Mouse (Mus musculus): ENCODE results near the gene Gper1. TPM values are rescaled to one million over a fixed set of nuclear protein-coding genes. Genes with fewer than 3 reads are reported as not detected.

The Gper1 gene
- polyA plus RNA-seq, 1 experiment from 2014 or later = 7.5 TPM

DNA sequence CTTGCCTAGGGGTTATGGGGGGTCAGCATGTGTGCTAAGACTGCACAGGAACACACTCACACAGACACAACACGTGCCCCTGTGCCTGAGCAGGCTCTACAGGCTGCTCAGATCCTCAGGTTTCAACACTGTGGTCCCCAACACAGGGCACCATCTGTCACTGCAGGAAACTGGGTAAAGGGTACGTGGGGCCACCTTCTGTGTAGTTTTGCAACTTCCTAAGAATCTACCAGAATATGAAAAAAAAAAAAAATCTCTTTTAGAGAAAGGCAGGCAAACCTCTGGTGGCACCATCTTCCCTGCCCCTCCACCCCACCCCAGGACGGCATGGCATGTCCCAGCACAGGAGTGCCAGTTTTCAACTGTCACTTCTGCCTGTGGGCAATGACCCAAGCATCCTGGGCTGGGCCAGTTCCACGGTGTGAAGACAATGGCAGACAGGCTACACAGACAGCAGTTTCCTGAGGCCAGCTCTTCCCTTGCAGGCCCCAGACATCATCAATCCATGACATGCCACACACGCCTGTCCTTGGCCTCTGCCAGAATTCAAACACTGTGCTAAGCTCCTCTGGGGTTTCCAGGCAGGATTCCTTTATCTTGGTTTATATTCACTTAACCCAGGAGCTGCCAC is 26.3 kb downstream of the Gper1 start:
- ATAC-seq (ENCODE audit: low FRiP score) (peak; percentile 37; the same call in 1 of the 2 replicates), DNase-seq (ENCODE audit: low spot score) (no peak)
- no peak overlapping the region for H3K4me2 ChIP-seq (replicated peaks)
- H3K4me1 ChIP-seq (replicated peaks; ENCODE audit: control insufficient read depth, insufficient read depth, low read length) = peaks cover 21% of the 10 kb centered on the region; the same call in 1 of the 2 replicates
- H3K36me3 ChIP-seq (replicated peaks; ENCODE audit: control insufficient read depth, insufficient read depth) = peaks cover 8% of the 10 kb centered on the region; the same call in 1 of the 2 replicates
- H3K27ac ChIP-seq = peak overlapping the region; percentile 49; the same call in 1 of the 2 replicates
- no peaks in the 10 kb centered on the region for H3K9me3 ChIP-seq (ENCODE audit: control insufficient read depth, low read length)
- no peaks in the 10 kb centered on the region for H3K27me3 ChIP-seq (ENCODE audit: control insufficient read depth, insufficient read depth, low read length)
- H3K4me3 ChIP-seq (replicated peaks; ENCODE audit: low read length) = no peak overlapping the region
- WGBS = 32% methylated on average over 5 of the region's 5 CpGs
- H3K9ac ChIP-seq = 0 out of 2 replicates have a peak overlapping the region, but pooled peaks have one; percentile 20

DNA sequence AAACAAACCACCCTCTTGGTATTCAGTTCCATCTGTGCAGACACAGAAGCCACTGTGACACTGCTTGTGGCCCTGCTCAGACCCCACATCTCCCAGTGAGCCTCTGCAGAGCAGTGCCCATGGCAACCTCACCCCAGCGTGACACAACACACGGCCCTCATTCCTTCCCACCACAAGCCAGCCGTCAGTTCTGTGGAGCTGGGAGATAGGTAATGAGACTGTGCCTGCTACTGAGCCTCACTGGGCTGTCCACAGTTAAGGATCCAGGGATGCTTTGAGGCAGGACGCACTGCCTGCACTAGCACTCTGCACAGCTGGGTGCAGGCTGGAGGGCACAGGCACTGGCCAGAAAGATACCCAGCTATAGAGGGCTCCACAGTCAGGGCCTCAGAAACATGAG is 27.0 kb downstream of the Gper1 start:
- H3K4me1 ChIP-seq (replicated peaks; ENCODE audit: control insufficient read depth, insufficient read depth, low read length) = peaks cover 21% of the 10 kb centered on the region; the same call in 1 of the 2 replicates
- peak overlapping the region; percentile 49; the same call in 1 of the 2 replicates for H3K27ac ChIP-seq
- H3K4me3 ChIP-seq (replicated peaks; ENCODE audit: low read length) = no peak overlapping the region
- WGBS = 15% methylated on average over 4 of the region's 4 CpGs
- no peaks in the 10 kb centered on the region for H3K9me3 ChIP-seq (ENCODE audit: control insufficient read depth, low read length)
- H3K36me3 ChIP-seq (replicated peaks; ENCODE audit: control insufficient read depth, insufficient read depth) = peaks cover 13% of the 10 kb centered on the region
- DNase-seq (ENCODE audit: low spot score) (no peak), ATAC-seq (ENCODE audit: low FRiP score) (peak; percentile 71; the same call in 1 of the 2 replicates)
- H3K27me3 ChIP-seq (ENCODE audit: control insufficient read depth, insufficient read depth, low read length) = no peaks in the 10 kb centered on the region
- H3K4me2 ChIP-seq (replicated peaks) = no peak overlapping the region
- no peak overlapping the region for H3K9ac ChIP-seq

DNA sequence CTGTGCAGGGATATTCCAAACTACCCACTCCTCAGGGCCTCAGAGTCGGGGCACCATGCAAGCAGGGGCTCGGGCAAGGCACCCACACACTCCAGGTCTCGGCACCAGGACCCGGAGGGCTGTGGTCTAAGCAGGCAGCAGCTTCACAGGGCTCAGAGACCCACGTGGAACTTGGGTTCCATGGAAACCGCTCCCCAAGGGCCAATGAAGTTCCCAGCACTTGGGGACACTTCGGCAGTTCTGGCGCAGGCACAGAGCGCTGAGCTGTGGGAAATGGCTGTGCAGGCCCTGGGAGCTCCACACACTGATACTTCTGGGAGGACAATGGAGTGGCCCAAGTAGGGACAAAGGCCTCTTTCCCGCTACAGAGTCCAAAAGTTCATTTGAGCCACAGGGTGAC is 30.1 kb downstream of the Gper1 start:
- no peaks in the 10 kb centered on the region for H3K9me3 ChIP-seq (ENCODE audit: control insufficient read depth, low read length)
- H3K36me3 ChIP-seq (replicated peaks; ENCODE audit: control insufficient read depth, insufficient read depth) = peaks cover 22% of the 10 kb centered on the region
- WGBS = 84% methylated on average over 10 of the region's 10 CpGs
- DNase-seq (ENCODE audit: low spot score) = no peak
- H3K4me2 ChIP-seq (replicated peaks) = no peak overlapping the region
- H3K4me3 ChIP-seq (replicated peaks; ENCODE audit: low read length) = no peak overlapping the region
- H3K4me1 ChIP-seq (replicated peaks; ENCODE audit: control insufficient read depth, insufficient read depth, low read length) = peaks cover 15% of the 10 kb centered on the region; the same call in 1 of the 2 replicates
- H3K27me3 ChIP-seq (ENCODE audit: control insufficient read depth, insufficient read depth, low read length) = no peaks in the 10 kb centered on the region
- ATAC-seq (ENCODE audit: low FRiP score) = no peak
- no peak overlapping the region for H3K27ac ChIP-seq
- no peak overlapping the region for H3K9ac ChIP-seq

DNA sequence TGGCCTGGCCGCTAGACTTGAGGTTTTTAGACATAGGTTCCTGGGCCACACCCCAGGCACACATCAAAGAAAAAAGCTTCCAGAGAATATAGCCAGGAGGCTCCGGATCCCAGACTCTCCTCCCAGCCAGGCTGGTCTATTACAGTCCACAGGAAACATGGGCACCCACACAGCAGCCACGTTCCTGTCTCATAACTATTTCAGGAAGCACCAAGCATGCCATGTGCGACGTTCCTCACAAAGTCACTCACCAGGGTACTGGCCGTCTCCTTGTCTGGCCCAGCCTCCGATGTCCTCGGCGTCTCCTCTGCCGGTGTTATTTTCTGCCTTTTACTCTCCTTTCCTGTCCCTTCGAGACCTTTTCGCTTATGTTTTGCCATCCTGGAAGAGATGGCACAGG is 32.2 kb downstream of the Gper1 start:
- 85% methylated on average over 12 of the region's 12 CpGs for WGBS
- Histone ChIP-seq H3K4me1 (replicated peaks; ENCODE audit: control insufficient read depth, insufficient read depth, low read length) (peaks cover 9% of the 10 kb centered on the region), H3K36me3 (replicated peaks; ENCODE audit: control insufficient read depth, insufficient read depth) (peaks cover 22% of the 10 kb centered on the region), H3K27ac (no peak overlapping the region), H3K9me3 (ENCODE audit: control insufficient read depth, low read length) (no peaks in the 10 kb centered on the region), H3K27me3 (ENCODE audit: control insufficient read depth, insufficient read depth, low read length) (no peaks in the 10 kb centered on the region), H3K9ac (no peak overlapping the region), H3K4me2 (replicated peaks) (no peak overlapping the region), H3K4me3 (replicated peaks; ENCODE audit: low read length) (no peak overlapping the region)
- DNase-seq (ENCODE audit: low spot score) (no peak), ATAC-seq (ENCODE audit: low FRiP score) (no peak)

DNA sequence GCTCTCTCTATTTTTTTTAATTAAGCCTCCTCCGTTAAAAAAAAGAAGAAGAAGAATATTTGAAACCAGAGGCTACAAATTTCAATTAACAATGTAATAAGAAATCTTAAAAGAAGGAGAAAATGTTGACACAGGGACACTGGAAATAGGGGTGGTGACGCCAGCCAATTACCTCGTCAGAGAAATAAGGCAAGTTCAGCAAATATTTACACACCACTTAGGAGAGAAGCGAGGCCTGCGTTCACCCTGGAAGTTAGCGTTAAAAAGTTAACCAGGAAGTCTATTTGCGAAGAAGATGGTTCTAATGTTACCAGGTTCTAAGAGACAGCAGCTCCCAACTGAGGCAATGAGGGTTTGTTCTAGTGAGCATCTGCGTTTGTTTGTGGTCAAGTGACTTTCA is 34.3 kb downstream of the Gper1 start:
- no peak overlapping the region for H3K4me3 ChIP-seq (replicated peaks; ENCODE audit: low read length)
- WGBS = 96% methylated on average over 8 of the region's 8 CpGs
- H3K27ac ChIP-seq = no peak overlapping the region
- DNase-seq (ENCODE audit: low spot score) = no peak
- H3K4me1 ChIP-seq (replicated peaks; ENCODE audit: control insufficient read depth, insufficient read depth, low read length) = peaks cover 8% of the 10 kb centered on the region
- no peak overlapping the region for H3K4me2 ChIP-seq (replicated peaks)
- peaks cover 22% of the 10 kb centered on the region for H3K36me3 ChIP-seq (replicated peaks; ENCODE audit: control insufficient read depth, insufficient read depth)
- H3K9me3 ChIP-seq (ENCODE audit: control insufficient read depth, low read length) = no peaks in the 10 kb centered on the region
- no peak overlapping the region for H3K9ac ChIP-seq
- no peaks in the 10 kb centered on the region for H3K27me3 ChIP-seq (ENCODE audit: control insufficient read depth, insufficient read depth, low read length)
- ATAC-seq (ENCODE audit: low FRiP score) = no peak

DNA sequence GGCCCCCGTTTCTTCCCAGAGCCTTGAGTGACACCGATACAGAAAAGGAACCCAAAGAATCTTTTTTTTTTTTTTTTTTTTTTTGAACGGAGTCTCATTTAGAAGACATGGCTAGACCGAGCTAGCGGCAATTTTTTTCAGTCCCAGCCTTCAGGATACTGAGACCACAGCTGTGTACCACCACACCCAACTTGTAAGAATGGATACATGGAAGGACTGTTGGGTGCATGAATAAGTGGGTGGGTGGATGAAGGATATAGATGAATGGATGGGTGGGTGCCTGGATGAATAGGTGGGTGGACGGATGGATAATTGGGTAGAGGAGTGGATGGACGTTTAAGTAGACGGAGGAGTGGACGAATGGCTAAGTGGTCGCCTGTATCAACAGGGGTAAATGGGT is 37.0 kb downstream of the Gper1 start:
- Histone ChIP-seq H3K9me3 (ENCODE audit: control insufficient read depth, low read length) (no peaks in the 10 kb centered on the region), H3K4me3 (replicated peaks; ENCODE audit: low read length) (peak overlapping the region; percentile 63), H3K9ac (peak overlapping the region; percentile 65), H3K36me3 (replicated peaks; ENCODE audit: control insufficient read depth, insufficient read depth) (peaks cover 8% of the 10 kb centered on the region; the same call in 1 of the 2 replicates), H3K27ac (no peak overlapping the region), H3K4me1 (replicated peaks; ENCODE audit: control insufficient read depth, insufficient read depth, low read length) (peaks cover 8% of the 10 kb centered on the region), H3K4me2 (replicated peaks) (peak overlapping the region; percentile 82), H3K27me3 (ENCODE audit: control insufficient read depth, insufficient read depth, low read length) (no peaks in the 10 kb centered on the region)
- WGBS = 9% methylated on average over 10 of the region's 10 CpGs
- ATAC-seq (ENCODE audit: low FRiP score) (no peak), DNase-seq (ENCODE audit: low spot score) (no peak)

DNA sequence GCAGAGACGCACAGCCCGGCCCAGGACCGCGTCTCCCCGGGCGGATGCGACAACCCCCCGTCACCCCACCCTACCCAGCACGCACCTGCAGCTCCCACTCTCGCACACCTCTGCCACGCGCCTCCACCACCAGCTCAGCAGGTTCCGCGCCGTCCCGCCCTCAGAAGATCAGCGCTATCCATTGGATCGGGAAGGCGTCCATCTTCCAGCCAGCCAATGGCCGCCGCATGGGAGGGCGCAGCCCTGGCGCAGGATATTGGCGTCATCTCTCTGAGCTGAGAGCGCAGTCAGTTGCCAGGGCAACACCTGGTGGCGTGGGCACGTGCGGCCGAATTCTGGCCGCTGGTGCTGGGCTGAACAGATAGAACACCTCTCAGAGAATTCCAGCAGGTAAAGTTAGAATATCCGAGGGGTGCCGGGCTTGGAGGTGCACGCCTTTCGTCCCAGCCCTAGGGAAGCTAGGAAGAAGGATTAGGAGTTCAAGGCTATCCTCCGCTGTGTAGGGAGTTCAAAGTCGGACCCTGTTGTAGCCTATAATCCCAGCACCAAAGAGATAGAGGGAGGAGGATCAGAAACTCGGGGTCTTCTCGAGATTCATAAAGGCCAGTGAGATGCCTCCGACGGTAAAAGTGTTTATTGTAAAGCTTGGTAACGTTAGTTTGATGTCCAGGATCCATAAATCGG is 37.6 kb downstream of the Gper1 start, which contains the start of gene 3110082I17Rik:
TSS of gene 3110082I17Rik (minus strand) at position 144 of the 684 bp plus-strand sequence.
- Histone ChIP-seq H3K27me3 (ENCODE audit: control insufficient read depth, insufficient read depth, low read length) (no peaks in the 10 kb centered on the region), H3K9me3 (ENCODE audit: control insufficient read depth, low read length) (no peaks in the 10 kb centered on the region), H3K4me1 (replicated peaks; ENCODE audit: control insufficient read depth, insufficient read depth, low read length) (peaks cover 8% of the 10 kb centered on the region), H3K9ac (peak within 1 kb of the TSS; percentile 65), H3K4me3 (replicated peaks; ENCODE audit: low read length) (peak within 1 kb of the TSS; percentile 63), H3K27ac (no peak within 1 kb of the TSS), H3K4me2 (replicated peaks) (peak within 1 kb of the TSS; percentile 82), H3K36me3 (replicated peaks; ENCODE audit: control insufficient read depth, insufficient read depth) (0 out of 2 replicates have a peak, but pooled peaks cover 4% of the 10 kb centered on the region)
- peak; percentile 98 for ATAC-seq (ENCODE audit: low FRiP score)
- 5% methylated on average over 42 of the region's 42 CpGs for WGBS
- peak; percentile 99 for DNase-seq (ENCODE audit: low spot score)

DNA sequence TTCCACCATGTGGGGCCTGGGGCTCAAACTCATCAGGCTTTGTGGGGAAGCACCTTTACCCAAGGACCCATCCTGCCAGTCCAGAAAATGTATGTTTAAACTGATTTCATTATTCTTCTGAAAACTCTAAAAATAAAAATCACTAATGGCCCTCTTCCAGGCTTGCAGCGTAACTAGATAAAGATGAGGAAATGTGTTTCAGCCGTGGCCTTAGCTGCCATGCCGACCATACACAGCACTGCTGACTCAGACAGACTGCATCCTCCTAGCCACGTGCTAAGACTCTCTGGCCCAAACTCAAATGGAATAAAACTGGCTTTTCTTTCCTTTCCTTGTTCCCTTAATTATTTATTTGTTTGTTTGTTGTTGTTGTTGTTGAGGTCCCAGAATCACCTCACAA is 41.9 kb downstream of the Gper1 start:
- DNase-seq (ENCODE audit: low spot score) (no peak), ATAC-seq (ENCODE audit: low FRiP score) (no peak)
- no peak overlapping the region for H3K4me3 ChIP-seq (replicated peaks; ENCODE audit: low read length)
- H3K9me3 ChIP-seq (ENCODE audit: control insufficient read depth, low read length) = no peaks in the 10 kb centered on the region
- H3K4me1 ChIP-seq (replicated peaks; ENCODE audit: control insufficient read depth, insufficient read depth, low read length) = peaks cover 2% of the 10 kb centered on the region
- H3K36me3 ChIP-seq (replicated peaks; ENCODE audit: control insufficient read depth, insufficient read depth) = no peaks in the 10 kb centered on the region
- no peak overlapping the region for H3K4me2 ChIP-seq (replicated peaks)
- H3K27me3 ChIP-seq (ENCODE audit: control insufficient read depth, insufficient read depth, low read length) = no peaks in the 10 kb centered on the region
- no peak overlapping the region for H3K9ac ChIP-seq
- 69% methylated on average over 4 of the region's 4 CpGs for WGBS
- H3K27ac ChIP-seq = no peak overlapping the region

DNA sequence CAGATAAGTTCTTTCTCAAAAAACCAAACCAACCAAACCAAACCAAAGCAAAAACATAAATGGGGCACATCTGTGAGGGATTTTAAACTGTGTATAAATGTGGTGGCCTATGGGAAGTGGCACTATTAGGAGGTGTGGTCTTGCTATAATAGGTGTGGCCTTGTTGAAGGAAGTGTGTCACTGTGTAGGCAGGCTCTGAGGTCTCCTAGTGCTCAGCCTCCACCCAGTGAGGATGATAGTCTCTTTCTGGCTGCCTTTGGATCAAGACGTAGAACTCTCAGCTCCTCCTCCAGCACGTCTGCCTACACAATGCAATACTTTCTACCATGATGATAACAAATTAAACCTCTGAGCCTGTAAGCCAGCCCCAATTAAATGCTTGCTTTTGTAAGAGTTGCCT is 43.4 kb downstream of the Gper1 start:
- 69% methylated on average over 2 of the region's 2 CpGs for WGBS
- H3K27me3 ChIP-seq (ENCODE audit: control insufficient read depth, insufficient read depth, low read length) = no peaks in the 10 kb centered on the region
- peaks cover 10% of the 10 kb centered on the region for H3K36me3 ChIP-seq (replicated peaks; ENCODE audit: control insufficient read depth, insufficient read depth)
- no peaks in the 10 kb centered on the region for H3K9me3 ChIP-seq (ENCODE audit: control insufficient read depth, low read length)
- H3K4me1 ChIP-seq (replicated peaks; ENCODE audit: control insufficient read depth, insufficient read depth, low read length) = no peaks in the 10 kb centered on the region
- no peak for ATAC-seq (ENCODE audit: low FRiP score)
- no peak for DNase-seq (ENCODE audit: low spot score)
- no peak overlapping the region for H3K9ac ChIP-seq
- no peak overlapping the region for H3K4me2 ChIP-seq (replicated peaks)
- no peak overlapping the region for H3K27ac ChIP-seq
- H3K4me3 ChIP-seq (replicated peaks; ENCODE audit: low read length) = no peak overlapping the region

Data from hindbrain, embryonic 14.5 days (tissue).